Mouse (Mus musculus): ENCODE data around the gene Tubd1.

The Tubd1 gene

DNA sequence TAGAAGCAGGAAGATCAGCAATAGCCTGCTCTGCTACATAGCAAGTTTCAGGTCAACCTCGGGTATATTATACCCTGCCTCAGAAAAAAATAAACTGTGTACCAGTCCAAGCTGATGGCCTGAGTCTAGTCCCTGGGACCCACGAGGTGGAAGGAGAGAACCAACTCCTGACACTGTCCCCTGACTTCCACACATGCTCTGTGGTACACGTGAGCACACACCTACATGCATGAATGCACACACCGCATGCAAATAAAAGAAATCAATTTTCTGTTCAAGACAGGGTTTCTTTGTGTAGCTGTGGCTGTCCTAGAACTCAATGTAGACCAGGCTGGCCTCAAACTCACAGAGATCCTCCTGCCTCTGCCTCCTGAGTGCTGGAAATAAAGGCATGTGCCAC, 13.5 kb downstream of the Tubd1 start:
- no peak for DNase-seq (ENCODE audit: low spot score)

DNA sequence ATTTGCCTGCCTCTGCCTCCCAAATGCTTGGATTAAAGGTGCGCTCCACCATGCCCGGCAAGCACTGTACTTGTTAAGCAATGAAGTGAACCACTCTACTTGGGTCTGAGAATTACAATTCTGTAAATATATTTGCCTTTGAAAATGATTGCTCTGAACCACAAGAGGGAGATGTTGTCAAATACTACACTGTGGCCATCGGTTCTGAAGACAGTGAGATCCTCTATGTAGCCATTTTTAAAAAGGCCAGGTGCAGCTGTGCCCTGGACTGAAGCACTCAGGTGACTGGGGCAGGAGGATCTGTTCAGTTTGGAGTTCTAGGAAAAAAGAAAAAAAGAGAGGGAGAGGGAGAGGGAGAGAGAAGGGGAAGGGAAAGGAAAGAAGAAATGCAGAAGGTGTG, 23.6 kb downstream of the Tubd1 start:
- DNase-seq (ENCODE audit: low spot score), result no peak

DNA sequence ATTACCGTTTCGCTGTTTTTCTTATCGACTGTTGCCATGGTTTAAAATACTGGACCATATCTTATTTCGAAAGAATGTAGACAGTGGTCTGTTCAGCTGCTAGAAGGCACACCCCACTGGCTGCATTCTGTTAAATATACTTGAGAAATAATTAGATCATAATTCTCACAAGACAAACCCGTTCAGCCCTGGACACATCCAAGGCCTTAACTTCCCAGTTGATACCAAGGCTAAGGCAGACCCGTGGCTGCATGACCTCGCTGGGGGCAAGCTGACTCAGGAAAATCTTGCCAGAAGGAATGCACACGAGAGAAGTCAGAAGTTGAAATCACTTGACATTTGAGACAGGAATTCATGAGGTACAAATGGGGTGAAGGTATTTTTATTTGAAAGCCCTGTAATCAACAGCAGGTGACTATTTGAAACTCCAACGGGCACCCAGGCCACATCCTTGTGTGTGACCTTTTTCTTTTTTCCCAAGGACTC, 25.5 kb downstream of the Tubd1 start:
- peak; percentile 73 for DNase-seq (ENCODE audit: low spot score)

DNA sequence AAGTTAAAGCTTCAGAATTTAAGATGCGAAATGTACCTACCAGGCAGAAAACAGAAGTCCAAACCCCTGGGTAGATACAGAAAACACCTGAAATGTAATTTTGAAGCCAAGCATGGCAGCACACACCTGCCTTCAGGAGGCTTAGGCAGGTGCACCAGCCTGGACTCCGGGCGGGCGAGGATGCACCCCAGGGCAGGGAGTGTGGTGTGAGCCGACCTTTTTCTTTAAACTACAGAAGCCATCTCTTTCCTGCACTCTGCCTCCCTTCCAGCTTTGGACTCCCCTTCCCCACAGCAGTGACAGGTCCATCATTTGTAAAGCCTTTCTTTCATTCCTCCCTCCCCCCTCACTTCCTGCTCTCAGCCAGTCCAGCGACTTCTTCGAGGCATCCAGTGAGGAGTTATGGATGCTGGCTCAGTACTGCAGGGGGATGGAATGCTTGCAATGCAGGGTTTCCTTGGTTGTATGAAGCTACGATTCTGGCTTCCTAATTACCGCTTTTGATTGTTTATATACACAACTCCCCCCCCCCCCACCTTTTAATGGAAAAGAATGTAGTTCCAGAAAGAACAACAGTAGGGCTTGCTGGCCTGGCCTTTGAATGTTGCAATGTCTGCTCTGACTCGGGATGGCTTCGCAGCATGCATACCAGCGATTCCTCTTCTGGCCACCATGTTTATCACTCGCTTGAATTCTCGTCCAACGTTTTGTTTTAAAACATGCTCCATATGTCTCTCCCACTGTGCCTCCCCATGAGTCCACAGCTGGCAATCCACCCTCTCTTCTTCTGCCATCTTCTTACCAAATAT, 26.5 kb downstream of the Tubd1 start:
- DNase-seq (ENCODE audit: low spot score), result no peak

DNA sequence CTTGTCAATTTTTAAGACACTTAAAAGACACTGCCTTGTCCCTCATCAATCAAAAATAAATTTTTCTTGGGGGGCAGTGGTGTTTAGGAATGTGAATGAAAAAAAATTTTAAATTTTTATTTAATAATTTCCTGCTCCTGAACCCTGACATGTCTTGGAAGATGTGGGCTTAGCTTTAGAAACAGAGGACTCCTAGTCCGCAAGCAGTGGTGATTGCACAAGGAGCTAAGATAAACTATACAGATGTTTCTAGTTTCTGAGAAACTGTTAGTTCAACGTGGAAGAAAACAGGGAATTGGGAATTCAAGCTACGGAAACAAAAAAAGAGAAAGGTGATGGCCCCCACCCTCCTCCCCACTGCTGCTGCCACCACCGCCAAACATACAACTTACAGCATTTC, 27.1 kb downstream of the Tubd1 start:
- DNase-seq (ENCODE audit: low spot score), result no peak

DNA sequence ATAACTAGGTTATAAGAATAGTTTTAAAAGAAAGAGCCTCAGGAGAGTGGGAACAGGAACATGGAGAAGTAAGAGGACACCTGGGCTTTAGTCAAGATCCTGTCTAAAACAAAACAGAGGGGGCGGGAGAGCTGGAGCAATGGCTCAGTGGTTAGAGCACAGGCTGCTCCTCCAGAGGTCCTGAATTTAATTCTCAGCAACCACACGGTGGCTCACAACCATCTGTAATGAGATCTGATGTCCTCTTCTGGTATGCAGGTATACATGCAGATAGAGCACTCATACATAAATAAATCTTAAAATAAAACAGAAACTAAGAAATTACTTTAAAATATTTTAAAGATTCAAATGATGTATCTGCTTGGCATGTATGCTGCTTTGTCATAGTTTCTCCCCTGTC, 27.8 kb downstream of the Tubd1 start:
- no peak for DNase-seq (ENCODE audit: low spot score)

DNA sequence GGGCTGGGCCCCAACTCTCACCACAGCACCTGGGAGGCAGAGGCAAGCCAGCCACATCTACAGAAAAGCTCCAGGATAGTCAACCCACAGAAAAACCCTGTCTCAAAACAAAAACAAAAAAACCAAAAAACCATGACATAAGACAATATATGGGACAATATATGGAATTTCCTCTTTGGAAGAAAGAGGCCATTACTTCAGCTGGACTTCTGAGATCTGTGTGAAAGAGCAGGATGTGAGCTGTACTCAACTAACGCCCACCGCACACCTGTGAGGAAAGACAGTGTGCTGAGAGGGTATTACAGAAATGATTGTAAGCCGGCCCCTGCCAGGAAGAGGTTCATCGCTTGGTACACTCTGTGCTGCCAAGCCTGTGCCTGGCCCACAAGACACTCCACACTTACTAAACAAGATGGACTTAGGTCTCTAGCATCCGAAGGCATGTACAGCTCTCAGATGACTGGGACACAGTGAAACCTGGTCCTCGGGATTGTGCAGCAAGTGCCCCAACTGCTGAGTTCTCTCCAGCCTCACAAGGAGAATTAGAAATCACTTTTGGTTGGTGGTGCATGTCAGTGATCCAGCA, 28.9 kb downstream of the Tubd1 start:
- no peak for DNase-seq (ENCODE audit: low spot score)

DNA sequence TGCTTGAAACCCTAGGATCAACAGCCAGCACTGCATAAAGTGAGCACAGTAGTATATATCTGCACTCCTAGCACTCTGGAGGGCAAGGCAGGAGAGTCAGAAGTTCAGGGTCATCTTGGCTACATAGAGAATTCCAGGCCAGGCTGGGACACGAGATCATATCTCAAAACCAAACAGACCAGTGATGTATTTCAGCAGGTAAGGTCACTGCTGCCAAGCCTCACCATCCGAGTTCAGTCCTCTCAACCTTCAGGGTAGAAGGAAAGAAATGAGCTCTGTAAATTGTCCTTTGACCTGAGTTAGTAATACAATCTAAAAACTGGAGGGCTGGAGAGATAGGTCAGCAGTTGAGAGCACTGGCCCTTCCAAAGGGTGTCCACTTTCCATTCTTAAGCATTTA, 29.6 kb downstream of the Tubd1 start:
- no peak for DNase-seq (ENCODE audit: low spot score)

DNA sequence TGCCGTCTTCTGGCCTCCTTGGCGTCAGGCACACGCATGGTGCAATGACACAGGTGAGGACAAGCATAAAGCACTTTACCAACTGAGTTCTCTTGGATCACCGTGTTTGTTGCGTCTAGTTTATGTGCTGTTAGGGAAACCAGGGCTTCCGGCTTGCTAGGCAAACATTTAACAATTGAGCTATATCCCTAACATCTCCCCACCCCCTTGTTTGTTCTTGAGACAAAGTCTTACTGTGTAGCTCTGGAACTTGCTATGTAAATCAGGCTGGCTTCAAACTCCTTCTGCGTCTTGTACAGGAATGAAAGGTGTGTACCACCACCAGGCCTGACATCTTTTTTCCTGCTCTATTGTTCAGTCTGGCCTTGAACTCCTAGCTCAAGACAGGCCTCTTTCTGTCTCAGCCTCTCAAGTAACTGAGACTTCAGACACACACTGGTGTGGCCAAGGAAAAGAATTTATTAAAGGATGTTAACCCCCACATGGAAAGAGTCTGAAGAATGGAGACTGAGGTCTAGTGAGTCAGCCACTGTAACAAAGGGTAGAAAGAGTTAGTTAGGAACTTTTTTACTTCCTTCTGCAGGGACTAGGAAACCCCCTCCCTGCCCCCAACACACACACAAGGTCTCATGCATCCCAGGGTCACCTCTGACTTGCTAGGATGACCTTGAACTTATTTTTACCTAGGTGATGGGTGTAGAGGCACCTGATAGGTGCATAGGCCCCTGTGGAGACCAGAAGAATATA, 31.0 kb downstream of the Tubd1 start:
- DNase-seq (ENCODE audit: low spot score), result no peak

DNA sequence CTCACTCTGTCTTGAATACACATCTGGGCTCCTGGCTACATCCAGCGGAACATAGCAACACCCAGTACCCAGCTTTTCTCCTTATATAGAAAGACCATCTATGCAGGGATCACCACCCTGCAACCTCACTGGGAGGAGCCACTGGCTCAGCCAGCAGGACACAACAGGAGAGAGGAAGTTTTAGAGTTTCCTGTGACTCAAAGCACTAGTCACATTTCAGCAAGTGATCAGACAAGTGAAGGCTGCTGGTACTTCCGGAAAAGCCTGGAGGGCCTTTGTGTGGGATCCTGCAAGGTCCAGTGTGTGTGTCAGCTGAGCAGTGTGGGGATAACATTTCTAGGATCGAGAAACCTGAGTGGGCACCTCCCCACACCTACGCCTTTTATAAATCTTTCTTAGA, 32.4 kb downstream of the Tubd1 start:
- no peak for DNase-seq (ENCODE audit: low spot score)

DNA sequence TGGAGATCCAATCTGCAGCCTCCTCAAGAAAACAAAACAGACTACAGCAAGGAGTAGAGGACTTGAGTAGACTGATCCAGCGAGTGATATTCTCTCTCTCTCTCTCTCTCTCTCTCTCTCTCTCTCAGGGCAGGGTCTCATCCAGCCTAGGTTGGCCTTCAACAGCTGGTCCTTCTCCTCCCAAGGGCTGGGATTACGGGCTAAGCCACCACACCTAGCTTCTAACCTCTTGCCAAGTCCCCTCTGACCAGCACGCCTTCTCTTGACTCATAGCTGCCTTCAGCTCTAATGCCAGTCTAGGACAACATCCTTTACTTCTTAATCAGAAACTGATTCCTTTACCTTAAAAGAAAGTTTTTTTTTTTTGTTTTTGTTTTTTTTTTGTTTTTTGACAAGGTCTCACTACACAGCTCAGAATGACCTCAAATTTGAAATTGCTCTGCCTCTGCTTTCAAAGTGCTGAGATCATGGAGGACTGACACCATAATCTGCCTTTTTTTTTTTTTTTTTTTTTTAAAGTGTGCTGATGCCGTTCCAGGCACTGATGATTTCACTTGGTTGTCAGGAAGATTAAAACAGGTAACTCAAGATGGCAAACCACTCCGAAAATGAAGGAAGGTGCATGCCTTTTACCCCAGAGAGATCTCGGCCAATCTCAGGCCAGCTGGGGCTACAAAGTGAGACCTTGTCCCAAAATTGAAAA, 33.5 kb downstream of the Tubd1 start:
- DNase-seq (ENCODE audit: low spot score), result no peak

DNA sequence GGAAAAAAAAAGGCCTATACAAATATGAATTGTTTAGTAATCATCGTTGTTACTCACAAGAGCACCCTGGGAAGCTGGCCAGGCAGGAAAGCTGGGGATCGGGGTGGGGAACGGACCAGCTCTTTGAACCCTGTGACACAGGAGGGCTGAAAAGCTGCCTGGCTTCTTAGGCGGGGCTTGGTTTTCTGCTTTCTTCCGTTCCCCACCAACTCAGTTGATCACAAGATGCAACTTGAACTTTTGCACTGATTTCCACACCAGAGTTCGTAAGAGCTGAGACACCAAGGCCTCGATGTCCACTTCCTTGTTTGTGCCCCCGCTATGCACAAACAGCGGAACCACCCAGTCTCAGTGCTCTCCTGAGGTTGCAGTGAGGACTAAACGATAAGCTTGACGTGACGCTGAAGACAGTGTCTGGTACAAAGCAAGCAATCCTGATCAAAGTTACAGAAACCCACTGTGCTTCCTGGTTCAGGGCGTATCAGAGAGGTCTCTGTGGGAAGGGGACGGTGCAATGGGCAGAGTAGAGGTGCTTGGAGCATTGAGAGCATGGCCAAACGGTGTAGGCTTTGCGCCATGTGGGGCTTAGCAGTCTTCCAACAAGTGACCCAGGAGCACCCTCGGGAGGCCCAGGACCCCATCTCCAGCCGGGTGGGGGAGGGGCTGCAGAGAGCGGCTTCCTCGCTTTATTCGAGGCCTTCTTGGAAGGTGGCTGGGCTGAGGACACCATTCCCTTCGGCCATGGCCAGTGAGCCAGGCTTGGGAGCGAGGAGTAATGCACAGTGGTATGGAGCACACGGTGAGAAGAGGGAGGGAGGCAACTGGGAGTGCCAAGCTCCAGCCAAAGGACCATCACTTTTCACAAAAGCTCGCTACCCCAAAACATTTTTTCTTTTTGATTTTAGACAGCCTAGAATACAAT, 34.3 kb downstream of the Tubd1 start:
- DNase-seq (ENCODE audit: low spot score), result peak; percentile 36

DNA sequence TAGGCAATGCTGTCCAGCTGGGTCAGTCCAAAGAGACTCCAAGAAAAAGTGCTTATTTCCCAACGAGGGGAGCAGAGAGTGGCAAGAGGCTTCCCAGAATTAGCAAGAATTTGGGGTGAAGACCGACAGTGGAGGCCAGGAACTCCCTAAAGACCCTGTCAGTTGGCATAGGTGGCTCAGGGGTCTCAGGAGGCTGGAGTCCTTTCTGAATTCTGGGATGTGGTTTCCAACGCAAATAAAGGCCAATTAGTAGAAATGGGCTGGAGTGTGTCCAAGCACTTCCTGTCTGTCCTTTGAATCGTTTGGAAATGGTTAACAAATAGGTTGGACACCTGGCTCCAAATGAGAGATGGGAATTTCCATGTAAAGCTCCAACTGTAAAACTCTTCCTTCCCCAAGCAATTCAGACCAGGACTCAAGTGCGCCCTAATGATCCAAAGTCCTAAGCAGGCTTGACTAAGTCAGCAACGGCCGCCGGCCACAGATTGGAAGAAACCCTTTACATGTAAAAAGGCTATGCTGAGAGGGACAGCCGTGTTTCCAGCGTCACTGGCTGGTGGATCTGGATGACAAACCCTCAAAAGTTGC, 35.0 kb downstream of the Tubd1 start:
- no peak for DNase-seq (ENCODE audit: low spot score)

DNA sequence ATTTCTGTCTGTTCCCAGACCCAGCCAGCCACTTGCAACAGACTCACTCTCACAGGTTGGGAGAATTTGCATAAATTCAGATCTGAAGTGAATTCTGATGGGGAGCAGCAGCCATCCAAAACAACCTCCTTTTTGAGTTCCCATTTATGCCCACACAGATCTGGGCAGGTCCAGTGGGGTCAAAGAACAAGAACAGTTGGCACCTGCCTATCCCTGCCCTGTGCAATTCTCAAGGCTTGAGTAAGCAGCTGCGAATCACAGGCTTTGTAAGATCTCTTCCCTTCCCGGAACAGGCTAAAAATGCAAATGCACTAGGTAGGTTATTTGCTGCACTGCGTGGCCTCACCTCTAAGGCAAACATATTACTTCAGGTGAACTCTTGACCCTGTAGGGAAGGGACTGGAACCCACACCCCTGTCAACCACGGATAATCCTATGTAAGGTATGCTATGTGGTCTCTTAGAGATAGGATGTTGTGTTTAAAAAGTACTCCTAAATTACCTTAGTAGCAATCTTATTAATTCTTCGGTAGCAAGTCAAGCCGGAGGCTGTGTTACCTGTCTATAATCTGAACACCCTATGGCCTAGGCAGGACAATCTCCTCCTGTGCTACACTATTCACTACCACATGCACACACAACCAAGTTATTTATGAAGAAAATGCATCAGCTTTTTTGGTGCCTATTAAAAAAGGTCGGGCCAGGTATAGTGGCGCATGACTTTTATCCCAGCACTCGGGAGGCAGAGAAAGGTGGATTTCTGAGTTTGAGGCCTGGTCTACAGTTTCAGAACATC, 35.7 kb downstream of the Tubd1 start:
- DNase-seq (ENCODE audit: low spot score), result no peak

DNA sequence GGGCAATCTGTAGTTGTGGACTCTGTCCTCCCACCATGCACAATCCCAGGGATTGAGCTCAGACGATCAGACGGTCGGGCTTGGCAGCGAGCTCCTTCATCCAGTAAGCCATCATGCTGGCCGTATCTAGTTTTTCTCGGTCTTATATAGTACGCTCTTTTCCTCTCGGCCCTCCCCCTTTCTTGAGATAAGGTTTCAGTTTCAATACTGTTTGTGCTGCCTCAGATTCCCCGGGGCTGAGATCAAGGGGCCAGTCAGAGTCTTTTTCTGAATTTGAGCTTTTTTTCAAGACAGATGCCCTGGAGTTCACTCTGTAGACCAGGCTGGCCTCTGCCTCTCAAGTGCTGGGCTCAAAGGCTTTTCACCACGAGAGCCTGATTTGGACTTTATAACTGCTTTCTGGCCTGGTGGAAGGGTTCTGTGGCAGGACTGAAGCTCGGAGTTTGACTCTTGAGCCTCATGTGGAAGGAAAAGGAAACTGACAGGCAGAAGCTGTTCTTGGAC, 36.5 kb downstream of the Tubd1 start:
- peak; percentile 17 for DNase-seq (ENCODE audit: low spot score)

DNA sequence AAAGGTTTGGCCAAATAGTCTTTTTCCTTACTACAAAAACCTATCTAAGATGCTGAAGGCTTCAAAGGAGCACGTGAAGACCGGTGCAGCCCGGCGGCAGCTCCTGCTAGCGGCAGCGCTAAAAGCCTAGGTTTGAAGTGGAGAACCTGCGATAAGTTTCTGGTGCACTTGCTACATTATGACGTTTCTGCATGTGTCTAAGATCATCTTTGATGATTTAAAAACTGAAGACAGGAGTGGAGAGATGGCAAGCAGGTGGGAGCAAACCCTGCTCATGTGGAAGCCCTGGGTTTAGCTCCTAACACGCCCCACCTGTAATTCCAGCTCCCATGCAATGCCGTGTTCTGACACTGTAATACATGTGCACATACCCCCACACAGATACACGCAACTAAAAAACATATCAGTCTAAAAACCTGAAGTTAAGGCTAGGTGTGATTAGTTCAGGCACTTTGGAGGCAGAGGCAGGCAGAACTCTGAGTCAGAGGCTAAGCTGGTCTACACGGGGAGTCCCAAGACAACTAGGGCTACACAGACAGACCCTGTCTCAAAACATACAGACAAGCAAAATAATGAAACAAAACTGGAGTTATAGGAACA, 37.3 kb downstream of the Tubd1 start:
- no peak for DNase-seq (ENCODE audit: low spot score)

DNA sequence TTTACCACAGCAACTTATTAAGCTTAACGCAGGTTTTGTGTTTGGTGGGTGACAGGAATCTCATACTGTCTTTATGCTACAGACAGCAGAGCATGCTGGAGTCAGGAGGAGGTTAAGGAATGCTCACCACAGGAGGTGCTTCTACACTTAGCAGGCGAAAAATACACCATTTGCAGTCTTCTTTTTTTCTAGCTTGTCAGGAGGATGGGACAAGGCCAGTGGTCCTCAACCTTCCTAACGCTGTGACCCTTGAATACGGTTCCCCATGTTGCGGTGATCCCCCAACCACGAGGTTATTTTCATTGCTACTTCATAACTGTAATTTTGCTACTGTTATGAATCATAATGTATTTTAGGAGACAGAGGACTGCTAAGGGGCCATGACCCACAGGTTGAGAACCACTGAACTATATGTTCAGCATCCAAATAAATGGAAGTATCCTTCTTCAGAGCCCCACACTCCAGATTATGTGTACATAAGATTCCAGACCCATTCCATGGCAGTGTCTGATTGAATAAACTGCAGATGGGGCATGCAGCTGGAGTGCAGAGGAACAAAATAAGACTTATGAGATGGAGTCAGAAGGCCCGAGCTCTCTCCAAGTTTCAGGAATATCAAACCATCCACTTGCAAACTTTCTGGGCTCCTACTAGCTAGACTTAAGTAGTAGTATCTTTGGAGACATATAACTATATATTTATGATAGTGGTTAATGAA, 37.9 kb downstream of the Tubd1 start:
- no peak for DNase-seq (ENCODE audit: low spot score)

DNA sequence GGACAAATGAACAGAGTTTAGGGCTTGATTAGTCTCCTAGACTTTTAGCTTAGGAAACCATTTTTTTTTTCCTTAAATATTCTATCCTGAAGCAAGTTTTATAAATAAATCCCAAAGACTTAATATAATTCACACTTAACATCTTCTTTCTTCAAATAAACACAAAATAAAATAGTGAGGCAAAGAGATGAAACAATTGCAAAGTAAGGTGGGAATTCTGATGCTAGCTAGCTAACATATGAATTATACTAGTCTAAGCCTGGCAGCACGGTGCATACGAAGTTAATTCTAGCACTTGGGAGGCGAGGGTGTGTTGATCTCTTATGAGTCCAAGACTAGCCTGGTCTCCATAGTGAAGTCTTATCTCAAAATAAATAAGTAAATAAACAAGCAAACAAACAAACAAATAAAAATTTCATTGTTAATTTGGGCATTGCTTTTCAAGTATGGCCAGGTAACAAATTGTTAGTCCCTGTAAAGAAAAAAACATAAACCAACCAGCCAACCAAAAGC, 38.6 kb downstream of the Tubd1 start:
- DNase-seq (ENCODE audit: low spot score), result no peak
